Mouse (Mus musculus): Measurements from ENCODE around the gene Zfp94. TPM values are rescaled to one million over a fixed set of nuclear protein-coding genes. Genes with fewer than 3 reads are reported as not detected.

Gene Zfp94
- total and polyA plus RNA-seq, 3 experiments, result 5.9 to 6.9 TPM; not detected in 1

DNA sequence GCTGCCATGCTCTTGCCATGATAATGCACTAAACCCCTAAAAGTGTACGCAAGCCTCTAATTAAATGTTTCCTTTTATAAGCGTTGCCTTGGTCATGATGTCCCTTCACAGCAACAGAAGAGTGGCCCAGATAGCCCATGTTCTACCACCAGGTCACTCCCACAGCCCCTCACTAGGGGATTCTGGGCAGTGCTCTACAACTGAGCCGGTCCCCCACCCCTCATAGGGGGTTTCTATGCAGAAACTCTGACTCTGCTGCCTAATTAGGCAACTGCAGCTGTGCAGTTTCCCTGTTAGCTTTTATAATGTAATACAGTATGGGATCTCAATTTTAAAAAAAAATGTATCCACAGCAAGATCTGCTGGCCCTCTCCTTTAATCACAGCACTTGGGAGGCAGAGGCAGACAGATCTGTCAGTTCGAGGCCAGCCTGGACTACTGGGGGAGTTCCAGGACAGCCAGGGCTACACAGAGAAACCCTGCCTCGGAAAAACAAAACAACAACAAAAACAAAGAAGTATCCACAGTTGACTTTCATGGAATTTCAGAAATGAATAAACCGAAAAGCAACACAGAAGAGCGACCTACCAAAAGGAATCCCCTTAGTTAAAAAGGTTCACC, 46.7 kb downstream of the Zfp94 start:
- TF ChIP-seq TCF12 (IDR thresholded peaks at IDR 0.05; ENCODE audit: low read depth, low read length) (no peak), USF1 (IDR thresholded peaks at IDR 0.05; ENCODE audit: low read depth, low read length) (no peak)
- Histone ChIP-seq H3K36me3 (ENCODE audit: control insufficient read depth in 1 of 2, insufficient read depth in 2 of 2, low read length in 2 of 2) (no peaks in the 10 kb centered on the region), H3K4me1 (ENCODE audit: control insufficient read depth in 1 of 2, insufficient read depth in 2 of 2, low read length in 2 of 2) (no peaks in the 10 kb centered on the region), H3K4me3 (ENCODE audit: control insufficient read depth in 1 of 2, insufficient read depth in 1 of 2, low read depth in 2 of 2, low read length in 2 of 2) (no peak overlapping the region), H3K9me3 (replicated peaks; ENCODE audit: insufficient read depth, low read length) (no peaks in the 10 kb centered on the region), H3K9ac (ENCODE audit: control insufficient read depth, low read depth, low read length, poor library complexity, severe bottlenecking) (no peak overlapping the region), H3K79me2 (ENCODE audit: control insufficient read depth, insufficient read depth, low read length, poor library complexity) (no peaks in the 10 kb centered on the region), H3K27ac (ENCODE audit: control insufficient read depth, low read depth, low read length) (no peak overlapping the region), H3K27me3 (ENCODE audit: control insufficient read depth in 1 of 2, insufficient read depth in 2 of 2, low read length in 2 of 2) (no peaks in the 10 kb centered on the region; a peak in 1 of 4 replicates)
- DNase-seq (ENCODE audit: low read depth, low spot score), result no peak

DNA sequence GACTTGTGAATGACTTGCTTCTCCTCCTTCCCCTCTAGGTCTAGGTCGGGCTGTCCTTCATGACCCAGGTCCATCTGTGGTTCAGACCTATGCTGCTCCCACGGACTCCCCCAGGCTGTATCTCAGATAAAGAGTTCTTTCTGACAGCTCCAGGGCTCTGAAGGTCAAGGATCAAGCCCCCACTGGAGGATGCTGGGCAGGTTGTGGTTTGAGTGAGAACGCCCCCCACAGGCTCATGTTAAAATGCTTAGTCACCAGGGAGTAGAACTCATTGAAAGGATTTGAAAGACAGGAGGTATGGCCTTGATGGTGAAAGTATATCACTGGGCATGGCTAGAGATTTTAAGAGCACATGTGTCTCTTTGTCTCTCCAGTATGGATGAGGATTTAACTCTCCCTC, 47.2 kb downstream of the Zfp94 start:
- Histone ChIP-seq H3K36me3 (ENCODE audit: control insufficient read depth in 1 of 2, insufficient read depth in 2 of 2, low read length in 2 of 2) (no peaks in the 10 kb centered on the region), H3K79me2 (ENCODE audit: control insufficient read depth, insufficient read depth, low read length, poor library complexity) (no peaks in the 10 kb centered on the region), H3K9me3 (replicated peaks; ENCODE audit: insufficient read depth, low read length) (no peaks in the 10 kb centered on the region), H3K9ac (ENCODE audit: control insufficient read depth, low read depth, low read length, poor library complexity, severe bottlenecking) (no peak overlapping the region), H3K4me3 (ENCODE audit: control insufficient read depth in 1 of 2, insufficient read depth in 1 of 2, low read depth in 2 of 2, low read length in 2 of 2) (no peak overlapping the region), H3K27me3 (ENCODE audit: control insufficient read depth in 1 of 2, insufficient read depth in 2 of 2, low read length in 2 of 2) (no peaks in the 10 kb centered on the region; a peak in 1 of 4 replicates), H3K27ac (ENCODE audit: control insufficient read depth, low read depth, low read length) (no peak overlapping the region), H3K4me1 (ENCODE audit: control insufficient read depth in 1 of 2, insufficient read depth in 2 of 2, low read length in 2 of 2) (no peaks in the 10 kb centered on the region)
- TF ChIP-seq UBTF (IDR thresholded peaks at IDR 0.05; ENCODE audit: borderline replicate concordance, insufficient read depth, low read depth, low read length) (no peak), ETS1 (IDR thresholded peaks at IDR 0.05; ENCODE audit: low read depth, low read length) (no peak), MYC (IDR thresholded peaks at IDR 0.05; ENCODE audit: low read depth, low read length) (no peak), MAFK (IDR thresholded peaks at IDR 0.05; ENCODE audit: borderline replicate concordance, low read depth, low read length) (no peak), POLR2AphosphoS2 (IDR thresholded peaks at IDR 0.05; ENCODE audit: low read length) (no peak), TCF12 (IDR thresholded peaks at IDR 0.05; ENCODE audit: low read depth, low read length) (no peak), ZC3H11A (IDR thresholded peaks at IDR 0.05; ENCODE audit: low read depth, low read length) (no peak), GABPA (IDR thresholded peaks at IDR 0.05; ENCODE audit: low read depth, low read length) (no peak), EP300 (IDR thresholded peaks at IDR 0.05; ENCODE audit: low read depth in 1 of 2, low read length in 2 of 2) (no peak), MAZ (IDR thresholded peaks at IDR 0.05; ENCODE audit: low read depth, low read length) (no peak), USF1 (IDR thresholded peaks at IDR 0.05; ENCODE audit: low read depth, low read length) (no peak), KAT2A (conservative IDR thresholded peaks at IDR 0.05; ENCODE audit: low read depth, low read length) (no peak), MYB (IDR thresholded peaks at IDR 0.05; ENCODE audit: low read depth, low read length) (no peak), NELFE (IDR thresholded peaks at IDR 0.05; ENCODE audit: low read depth, low read length) (no peak), CTCF (IDR thresholded peaks at IDR 0.05 in 2 of 3, conservative IDR thresholded peaks at IDR 0.05 in 1 of 3; ENCODE audit: control insufficient read depth in 1 of 3, insufficient read depth in 1 of 3, low read depth in 2 of 3, low read length in 3 of 3, poor library complexity in 1 of 3, severe bottlenecking in 1 of 3) (no peak), JUND (IDR thresholded peaks at IDR 0.05; ENCODE audit: low read depth, low read length) (no peak), TBP (IDR thresholded peaks at IDR 0.05; ENCODE audit: low read depth, low read length) (no peak), ZMIZ1 (IDR thresholded peaks at IDR 0.05; ENCODE audit: low read depth, low read length) (no peak), SMC3 (IDR thresholded peaks at IDR 0.05; ENCODE audit: low read depth, low read length) (no peak), MXI1 (IDR thresholded peaks at IDR 0.05; ENCODE audit: low read depth, low read length) (no peak)
- DNase-seq (ENCODE audit: low read depth, low spot score), result no peak

Data from MEL (cell line).